Mouse (Mus musculus): Measurements from ENCODE around the gene Psmg4.

DNA sequence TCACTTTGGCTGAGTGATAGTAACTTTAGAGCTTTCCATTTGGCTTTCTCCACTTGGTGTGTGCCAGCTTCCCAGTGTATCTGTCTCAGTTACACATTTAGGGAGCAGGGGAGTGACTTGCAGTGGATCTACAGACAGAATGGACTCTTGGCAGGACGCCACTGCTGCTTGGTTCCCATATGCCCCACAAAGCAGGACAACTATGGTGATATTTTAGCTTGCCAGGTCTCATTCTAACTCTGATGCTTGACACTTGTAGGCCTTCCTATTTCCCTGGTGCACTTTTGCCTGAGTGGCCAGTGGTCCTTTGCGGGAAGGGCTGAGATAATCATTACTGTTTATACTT is 6.0 kb upstream of the Psmg4 start:
- TF ChIP-seq GATA1 (IDR thresholded peaks at IDR 0.05; ENCODE audit: low read length) = no peak
- no peak for TF ChIP-seq TAL1 (IDR thresholded peaks at IDR 0.05; ENCODE audit: low read length)

Measured in erythroblast, embryonic 14.5 days (primary cell).